Mouse (Mus musculus): ENCODE results near the gene Slc25a14. TPM values are rescaled to one million over a fixed set of nuclear protein-coding genes. Genes with fewer than 3 reads are reported as not detected.

The Slc25a14 gene
- polyA plus RNA-seq, 1 experiment, result 52.7 TPM

- peak; percentile 42; the same call in 1 of the 2 replicates for TF ChIP-seq CTCF (IDR thresholded peaks at IDR 0.05; ENCODE audit: extremely low read depth, insufficient read depth, low read length)
- no peak for TF ChIP-seq POLR2A (IDR thresholded peaks at IDR 0.05; ENCODE audit: extremely low read depth, insufficient read depth, low read length)
- Histone ChIP-seq H3K4me1 (ENCODE audit: control insufficient read depth, insufficient read depth, low read length) (no peaks in the 10 kb centered on the region), H3K4me3 (ENCODE audit: insufficient read depth, low read length) (no peak overlapping the region), H3K27ac (ENCODE audit: insufficient read depth, low read length) (no peak overlapping the region)
These were observed 20.9 kb downstream of the Slc25a14 start for GRCm38 (mm10) chrX:48644122-48644521.

- Histone ChIP-seq H3K27ac (ENCODE audit: insufficient read depth, low read length) (no peak overlapping the region), H3K4me3 (ENCODE audit: insufficient read depth, low read length) (no peak overlapping the region), H3K4me1 (ENCODE audit: control insufficient read depth, insufficient read depth, low read length) (no peaks in the 10 kb centered on the region)
- TF ChIP-seq CTCF (IDR thresholded peaks at IDR 0.05; ENCODE audit: extremely low read depth, insufficient read depth, low read length), result no peak
- no peak for TF ChIP-seq POLR2A (IDR thresholded peaks at IDR 0.05; ENCODE audit: extremely low read depth, insufficient read depth, low read length)
These were observed 43.6 kb downstream of the Slc25a14 start for GRCm38 (mm10) chrX:48666807-48667206.

DNA sequence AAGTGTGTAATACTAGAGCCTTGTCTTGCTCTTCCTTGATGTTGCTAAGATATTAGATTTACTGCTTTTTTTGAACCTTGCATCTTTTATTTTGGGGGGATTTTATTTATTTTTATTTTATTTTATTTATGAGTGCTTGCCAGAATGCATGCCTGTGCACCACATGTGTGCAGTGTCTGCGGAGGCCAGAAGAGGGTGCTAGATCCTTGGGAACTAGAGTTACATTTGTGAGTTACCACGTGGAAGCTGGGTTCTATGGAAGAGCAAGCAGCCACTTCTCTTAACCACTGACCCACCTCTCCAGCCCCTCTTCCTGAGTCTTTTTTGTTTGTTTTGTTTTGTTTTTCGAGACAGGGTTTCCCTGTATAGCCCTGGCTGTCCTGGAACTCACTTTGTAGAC, 46.4 kb downstream of the Slc25a14 start:
- Histone ChIP-seq H3K4me1 (ENCODE audit: control insufficient read depth, insufficient read depth, low read length) (no peaks in the 10 kb centered on the region), H3K4me3 (ENCODE audit: insufficient read depth, low read length) (no peak overlapping the region), H3K27ac (ENCODE audit: insufficient read depth, low read length) (no peak overlapping the region)
- TF ChIP-seq CTCF (IDR thresholded peaks at IDR 0.05; ENCODE audit: extremely low read depth, insufficient read depth, low read length) (no peak), POLR2A (IDR thresholded peaks at IDR 0.05; ENCODE audit: extremely low read depth, insufficient read depth, low read length) (no peak)

GRCm38 (mm10) chrX:48671714-48672113, 48.5 kb downstream of the Slc25a14 start:
- no peak overlapping the region for H3K4me3 ChIP-seq (ENCODE audit: insufficient read depth, low read length)
- TF ChIP-seq POLR2A (IDR thresholded peaks at IDR 0.05; ENCODE audit: extremely low read depth, insufficient read depth, low read length) (no peak), CTCF (IDR thresholded peaks at IDR 0.05; ENCODE audit: extremely low read depth, insufficient read depth, low read length) (no peak)
- no peaks in the 10 kb centered on the region for H3K4me1 ChIP-seq (ENCODE audit: control insufficient read depth, insufficient read depth, low read length)

GRCm38 (mm10) chrX:48674171-48674570, 51.0 kb downstream of the Slc25a14 start, which contains the start of gene Gpr119:
TSS of gene Gpr119 (minus strand) at chrX:48674478.
- Histone ChIP-seq H3K4me3 (ENCODE audit: insufficient read depth, low read length) (no peak within 1 kb of the TSS), H3K27ac (ENCODE audit: insufficient read depth, low read length) (no peak within 1 kb of the TSS), H3K4me1 (ENCODE audit: control insufficient read depth, insufficient read depth, low read length) (no peaks in the 10 kb centered on the region)
- no peak for TF ChIP-seq POLR2A (IDR thresholded peaks at IDR 0.05; ENCODE audit: extremely low read depth, insufficient read depth, low read length)
- no peak for TF ChIP-seq CTCF (IDR thresholded peaks at IDR 0.05; ENCODE audit: extremely low read depth, insufficient read depth, low read length)

More at GRCm38 (mm10) chrX:48671714-48672113, 48.5 kb downstream of the Slc25a14 start:
- no peak overlapping the region for H3K27ac ChIP-seq (ENCODE audit: insufficient read depth, low read length)

DNA sequence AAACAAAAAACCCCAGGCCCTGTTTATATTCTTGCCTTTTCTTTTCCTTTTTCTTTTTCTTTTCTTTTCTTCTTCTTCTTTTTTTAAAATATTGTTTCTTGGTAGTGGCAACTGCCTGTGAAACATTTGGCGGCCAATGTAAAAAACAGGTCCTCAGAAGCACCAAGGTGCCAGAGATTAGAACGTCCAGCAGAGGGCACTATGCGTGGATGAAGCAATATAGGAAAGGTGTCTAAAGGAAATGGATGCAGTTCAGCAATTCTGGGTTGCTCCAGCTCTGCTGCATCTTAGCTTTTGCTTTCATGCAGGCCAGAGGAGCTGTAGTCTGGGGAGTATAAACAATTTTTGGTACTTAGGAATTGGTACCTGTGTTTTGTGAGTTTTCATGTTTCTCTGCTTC, 60.2 kb downstream of the Slc25a14 start:
- H3K4me3 ChIP-seq (ENCODE audit: insufficient read depth, low read length), result no peak overlapping the region
- TF ChIP-seq CTCF (IDR thresholded peaks at IDR 0.05; ENCODE audit: extremely low read depth, insufficient read depth, low read length), result peak; percentile 50
- TF ChIP-seq POLR2A (IDR thresholded peaks at IDR 0.05; ENCODE audit: extremely low read depth, insufficient read depth, low read length), result no peak
- no peak overlapping the region for H3K27ac ChIP-seq (ENCODE audit: insufficient read depth, low read length)
- H3K4me1 ChIP-seq (ENCODE audit: control insufficient read depth, insufficient read depth, low read length), result no peaks in the 10 kb centered on the region

GRCm38 (mm10) chrX:48683857-48684256, 60.6 kb downstream of the Slc25a14 start:
- Histone ChIP-seq H3K4me3 (ENCODE audit: insufficient read depth, low read length) (no peak overlapping the region), H3K27ac (ENCODE audit: insufficient read depth, low read length) (no peak overlapping the region), H3K4me1 (ENCODE audit: control insufficient read depth, insufficient read depth, low read length) (no peaks in the 10 kb centered on the region)
- TF ChIP-seq CTCF (IDR thresholded peaks at IDR 0.05; ENCODE audit: extremely low read depth, insufficient read depth, low read length) (no peak), POLR2A (IDR thresholded peaks at IDR 0.05; ENCODE audit: extremely low read depth, insufficient read depth, low read length) (no peak)

DNA sequence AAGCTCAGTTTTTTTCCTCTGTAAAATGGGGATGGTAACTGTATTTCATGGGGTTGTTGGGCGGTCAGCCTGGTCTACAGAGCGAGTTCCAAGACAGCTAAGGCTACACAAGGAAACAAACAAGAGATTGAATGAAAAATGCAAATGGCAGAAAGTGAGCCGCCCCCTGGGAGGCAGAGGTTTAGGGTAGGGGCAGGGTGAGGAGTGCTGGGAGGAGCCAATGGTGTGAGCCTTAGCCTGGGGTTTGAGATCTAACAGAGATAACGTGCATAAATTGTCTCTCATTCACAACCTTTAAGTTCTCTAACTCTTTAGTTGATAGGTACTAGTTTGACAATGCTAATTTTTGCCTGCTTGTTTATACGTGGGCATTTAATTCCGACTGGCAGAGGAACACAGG, 71.2 kb downstream of the Slc25a14 start:
- TF ChIP-seq POLR2A (IDR thresholded peaks at IDR 0.05; ENCODE audit: extremely low read depth, insufficient read depth, low read length) (no peak), CTCF (IDR thresholded peaks at IDR 0.05; ENCODE audit: extremely low read depth, insufficient read depth, low read length) (no peak)
- no peak overlapping the region for H3K27ac ChIP-seq (ENCODE audit: insufficient read depth, low read length)

DNA sequence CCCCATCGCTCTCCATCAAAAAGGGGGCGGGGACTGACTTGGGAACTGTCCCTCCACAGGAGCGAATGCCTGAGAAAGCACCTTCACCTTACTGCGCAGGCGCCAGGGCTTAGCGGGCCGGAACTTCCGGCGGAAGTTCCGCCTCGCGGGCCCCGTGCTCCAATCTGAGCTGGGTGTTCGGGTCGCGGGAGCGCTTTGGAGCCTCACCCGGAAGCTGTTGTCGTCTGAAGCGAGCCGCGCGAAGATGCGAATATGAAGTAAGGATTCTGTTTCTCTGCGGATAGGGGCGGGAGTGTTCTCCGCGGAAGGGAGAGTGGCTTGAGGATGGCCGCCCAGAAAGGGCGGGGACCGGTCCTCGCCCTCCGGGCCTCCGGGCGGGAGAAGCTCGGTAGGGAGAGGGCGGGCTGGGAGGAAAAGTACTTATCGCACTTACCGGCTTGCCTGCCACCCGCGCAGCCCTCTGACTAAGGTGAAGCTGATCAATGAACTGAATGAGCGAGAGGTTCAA, 71.7 kb downstream of the Slc25a14 start, which contains the start of gene Rbmx2:
TSS of gene Rbmx2 (plus strand) at position 141 of the 508 bp plus-strand sequence.
- peak within 1 kb of the TSS; percentile 51 for H3K4me3 ChIP-seq (ENCODE audit: insufficient read depth, low read length)
- no peak within 1 kb of the TSS for H3K27ac ChIP-seq (ENCODE audit: insufficient read depth, low read length)
- TF ChIP-seq CTCF (IDR thresholded peaks at IDR 0.05; ENCODE audit: extremely low read depth, insufficient read depth, low read length) (no peak), POLR2A (IDR thresholded peaks at IDR 0.05; ENCODE audit: extremely low read depth, insufficient read depth, low read length) (peak; percentile 48; the same call in 1 of the 2 replicates)
- H3K4me1 ChIP-seq (ENCODE audit: control insufficient read depth, insufficient read depth, low read length), result no peaks in the 10 kb centered on the region

More for the DNA sequence above, 71.2 kb downstream of the Slc25a14 start:
- peak overlapping the region; percentile 51 for H3K4me3 ChIP-seq (ENCODE audit: insufficient read depth, low read length)
- no peaks in the 10 kb centered on the region for H3K4me1 ChIP-seq (ENCODE audit: control insufficient read depth, insufficient read depth, low read length)

DNA sequence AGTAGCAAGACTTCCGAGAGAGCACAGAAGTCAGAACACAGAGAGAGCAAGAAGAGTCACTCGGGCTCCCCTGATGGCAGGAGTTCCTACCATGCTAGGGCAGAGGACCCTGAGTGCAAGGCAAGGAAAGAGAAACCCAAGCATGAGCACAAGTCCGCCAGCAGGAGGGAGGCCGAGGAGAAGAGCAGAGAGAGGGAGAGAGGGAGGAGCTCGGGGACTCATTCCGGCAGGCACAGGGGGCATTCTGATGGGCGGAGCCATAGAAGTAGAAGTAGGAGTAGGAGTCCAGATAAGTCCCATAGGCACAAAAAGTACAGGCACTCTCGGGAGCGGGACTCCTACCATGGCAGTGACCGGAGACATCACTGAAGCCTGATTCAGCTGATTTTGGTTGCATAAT, 86.5 kb downstream of the Slc25a14 start:
- TF ChIP-seq CTCF (IDR thresholded peaks at IDR 0.05; ENCODE audit: extremely low read depth, insufficient read depth, low read length), result no peak
- TF ChIP-seq POLR2A (IDR thresholded peaks at IDR 0.05; ENCODE audit: extremely low read depth, insufficient read depth, low read length), result no peak
- Histone ChIP-seq H3K4me1 (ENCODE audit: control insufficient read depth, insufficient read depth, low read length) (no peaks in the 10 kb centered on the region), H3K4me3 (ENCODE audit: insufficient read depth, low read length) (no peak overlapping the region), H3K27ac (ENCODE audit: insufficient read depth, low read length) (no peak overlapping the region)

Other genes with a start within 250 kb of the Slc25a14 start
- 0.76 and 0.79 TPM in 2 replicates for gene Elf4, start 160.3 kb upstream of the Slc25a14 start, polyA plus RNA-seq (2012; rRNA removed)
- 28.0 and 31.5 TPM in 2 replicates for gene Aifm1, start 109.8 kb upstream of the Slc25a14 start, polyA plus RNA-seq (2012; rRNA removed)
- gene Rab33a, start 104.1 kb upstream of the Slc25a14 start, polyA plus RNA-seq (2012; rRNA removed), result 70.6 and 73.8 TPM in 2 replicates
- 28.7 and 29.1 TPM in 2 replicates for gene Zfp280c, start 28.9 kb upstream of the Slc25a14 start, polyA plus RNA-seq (2012; rRNA removed)
- not detected in 2 replicates for gene Gpr119, start 51.1 kb downstream of the Slc25a14 start, polyA plus RNA-seq (2012; rRNA removed)
- gene Rbmx2, start 71.6 kb downstream of the Slc25a14 start, polyA plus RNA-seq (2012; rRNA removed), result 7.5 and 7.6 TPM in 2 replicates